Comparison of ENCODE assay signal across 15 mouse cellular contexts in the genomic region with DNA sequence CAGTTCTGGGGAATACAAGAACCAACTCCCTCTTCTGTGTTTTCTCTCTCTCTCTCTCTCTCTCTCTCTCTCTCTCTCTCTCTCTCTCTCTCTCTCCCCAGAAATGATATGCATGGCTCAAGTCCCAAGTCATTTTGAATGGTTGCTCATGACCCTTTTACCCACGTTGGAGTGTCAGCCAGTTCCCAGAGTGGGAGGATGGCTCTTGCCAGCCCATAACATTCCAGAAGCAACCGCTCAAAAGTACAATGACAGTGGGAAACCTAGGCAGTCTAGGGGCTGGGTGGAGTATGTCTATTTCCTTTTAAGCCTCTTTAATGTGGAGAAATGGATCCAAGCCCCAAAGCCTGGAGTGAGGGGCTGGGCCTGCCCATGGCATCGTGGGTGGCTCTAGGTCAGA.
A peak's percentile ranks its signal among the peaks of the same experiment; 100 is the strongest.
DNase-seq lines count a peak whose midpoint lies in the region; ATAC-seq and TF ChIP-seq lines count a peak whose summit lies in the region.
"Had no signal": no experiment of that assay in that cellular context is flagged by ENCODE, and none has a peak within 500 bp of the region (broad histone marks: within the 10 kb centered on the region; RNA-seq: fewer than 3 reads in every experiment).

No protein-coding gene starts in this region.

- no peak overlapping the region for H3K4me2 ChIP-seq in hindbrain, embryonic 14.5 days (replicated peaks)
- H3K4me2 ChIP-seq in hindbrain, embryonic 11.5 days (replicated peaks; ENCODE audit: low read depth, low read length): no peak overlapping the region
- H3K4me2 ChIP-seq in kidney, embryonic 14.5 days (replicated peaks; ENCODE audit: low read depth, low read length): no peak overlapping the region
- H3K4me2 ChIP-seq: forebrain, embryonic 15.5 days; heart, embryonic 13.5 days had no signal

- H3K36me3 ChIP-seq in hindbrain, embryonic 14.5 days (replicated peaks; ENCODE audit: control insufficient read depth, insufficient read depth): no peaks in the 10 kb centered on the region
- no peaks in the 10 kb centered on the region for H3K36me3 ChIP-seq in hindbrain, embryonic 11.5 days (ENCODE audit: control insufficient read depth, insufficient read depth, low read length)
- H3K36me3 ChIP-seq in kidney, embryonic 14.5 days (ENCODE audit: control insufficient read depth, insufficient read depth, low read length): no peaks in the 10 kb centered on the region
- H3K36me3 ChIP-seq: embryonic facial prominence, embryonic 10.5 days; forebrain, embryonic 15.5 days; heart, embryonic 13.5 days had no signal

- 65% methylated on average over 3 of the region's 3 CpGs for WGBS in hindbrain, embryonic 14.5 days
- WGBS in hindbrain, embryonic 11.5 days: 81% methylated on average over 3 of the region's 3 CpGs
- 74% methylated on average over 3 of the region's 3 CpGs for WGBS in kidney, embryonic 14.5 days

- DNase-seq in hindbrain, embryonic 14.5 days (ENCODE audit: low spot score): peak; percentile 33
- DNase-seq in hindbrain, embryonic 11.5 days (ENCODE audit: low spot score): no peak
- DNase-seq in left cerebral cortex, postnatal 4 days: peak; percentile 19
- no peak for DNase-seq in left cerebral cortex, adult 2 months (ENCODE audit: extremely low spot score in 1 of 2, low spot score in 2 of 2)
- DNase-seq in Muller cell, postnatal 12 days (ENCODE audit: inconsistent ontology term): peak; percentile 93
- peak; percentile 57 for DNase-seq in brain, embryonic 14.5 days (ENCODE audit: low read depth)
- DNase-seq: adrenal gland, adult 8-10 months; gastrocnemius, postnatal 36 days; heart, adult 11 months; heart, postnatal 36 days had no signal

- H3K9me3 ChIP-seq in hindbrain, embryonic 14.5 days (ENCODE audit: control insufficient read depth, low read length): no peaks in the 10 kb centered on the region
- no peaks in the 10 kb centered on the region for H3K9me3 ChIP-seq in hindbrain, embryonic 11.5 days (ENCODE audit: control insufficient read depth, low read length)
- no peaks in the 10 kb centered on the region for H3K9me3 ChIP-seq in kidney, embryonic 14.5 days (ENCODE audit: control insufficient read depth, low read length)
- H3K9me3 ChIP-seq: embryonic facial prominence, embryonic 10.5 days; forebrain, embryonic 15.5 days; heart, embryonic 13.5 days had no signal

- no peak for TF ChIP-seq POLR2A in brain, embryonic 14.5 days (IDR thresholded peaks at IDR 0.05; ENCODE audit: borderline replicate concordance, extremely low read depth, insufficient read depth, insufficient read length, poor library complexity, severe bottlenecking)

- H3K27ac ChIP-seq in hindbrain, embryonic 14.5 days: no peak overlapping the region
- H3K27ac ChIP-seq in hindbrain, embryonic 11.5 days (ENCODE audit: low read depth, low read length): no peak overlapping the region
- no peak overlapping the region for H3K27ac ChIP-seq in left cerebral cortex, adult 2 months
- H3K27ac ChIP-seq in kidney, embryonic 14.5 days (ENCODE audit: low read depth, low read length): no peak overlapping the region
- H3K27ac ChIP-seq: embryonic facial prominence, embryonic 10.5 days; forebrain, embryonic 15.5 days; heart, embryonic 13.5 days had no signal

- no peak overlapping the region for H3K4me3 ChIP-seq in hindbrain, embryonic 14.5 days (replicated peaks; ENCODE audit: low read length)
- H3K4me3 ChIP-seq in hindbrain, embryonic 11.5 days (ENCODE audit: low read depth, low read length): no peak overlapping the region
- H3K4me3 ChIP-seq in left cerebral cortex, adult 2 months: no peak overlapping the region
- no peak overlapping the region for H3K4me3 ChIP-seq in kidney, embryonic 14.5 days (ENCODE audit: low read length)
- H3K4me3 ChIP-seq: embryonic facial prominence, embryonic 10.5 days; forebrain, embryonic 15.5 days; heart, embryonic 13.5 days had no signal

- H3K27me3 ChIP-seq in hindbrain, embryonic 14.5 days (ENCODE audit: control insufficient read depth, insufficient read depth, low read length): no peaks in the 10 kb centered on the region
- no peaks in the 10 kb centered on the region for H3K27me3 ChIP-seq in hindbrain, embryonic 11.5 days (ENCODE audit: control insufficient read depth, insufficient read depth, low read length)
- no peaks in the 10 kb centered on the region for H3K27me3 ChIP-seq in kidney, embryonic 14.5 days (ENCODE audit: control insufficient read depth, insufficient read depth, low read length)
- H3K27me3 ChIP-seq: forebrain, embryonic 15.5 days had no signal

- no peak overlapping the region for H3K9ac ChIP-seq in hindbrain, embryonic 14.5 days
- no peak overlapping the region for H3K9ac ChIP-seq in hindbrain, embryonic 11.5 days (ENCODE audit: low read depth, low read length)
- no peak overlapping the region for H3K9ac ChIP-seq in kidney, embryonic 14.5 days (ENCODE audit: low read depth, low read length)
- H3K9ac ChIP-seq: forebrain, embryonic 15.5 days; heart, embryonic 13.5 days had no signal

- intact Hi-C loops in left cerebral cortex, postnatal 4 days (cut with DNase I): no loop called here
- intact Hi-C loops in left cerebral cortex, adult 2 months (cut with DNase I): no loop called here

- ATAC-seq in hindbrain, embryonic 14.5 days (ENCODE audit: low FRiP score): no peak
- no peak for ATAC-seq in hindbrain, embryonic 11.5 days (ENCODE audit: low FRiP score)
- no peak for ATAC-seq in kidney, embryonic 14.5 days (ENCODE audit: low FRiP score, low TSS enrichment)
- ATAC-seq: forebrain, embryonic 15.5 days; intestine, embryonic 16.5 days had no signal

- no peak for TF ChIP-seq CTCF in left cerebral cortex, adult 2 months (IDR thresholded peaks at IDR 0.05)
- no peak for TF ChIP-seq CTCF in brain, embryonic 14.5 days (IDR thresholded peaks at IDR 0.05; ENCODE audit: borderline replicate concordance, extremely low read depth, insufficient read depth, insufficient read length)

- H3K4me1 ChIP-seq in hindbrain, embryonic 14.5 days (replicated peaks; ENCODE audit: control insufficient read depth, insufficient read depth, low read length): no peaks in the 10 kb centered on the region
- H3K4me1 ChIP-seq in hindbrain, embryonic 11.5 days (replicated peaks; ENCODE audit: control insufficient read depth, insufficient read depth, low read length): no peaks in the 10 kb centered on the region
- no peaks in the 10 kb centered on the region for H3K4me1 ChIP-seq in kidney, embryonic 14.5 days (ENCODE audit: control insufficient read depth, insufficient read depth, low read length)
- H3K4me1 ChIP-seq: embryonic facial prominence, embryonic 10.5 days; heart, embryonic 13.5 days had no signal

Comparison
In these comparisons a context has a peak if more than half of its experiments do, and no peak if none do; other contexts are left out.
1. DNase-seq: peak in hindbrain, embryonic 14.5 days (single experiment), left cerebral cortex, postnatal 4 days (single experiment), Muller cell, postnatal 12 days (single experiment) and brain, embryonic 14.5 days (single experiment); none in hindbrain, embryonic 11.5 days (single experiment) and left cerebral cortex, adult 2 months (0 of 2).